Mouse (Mus musculus) stomach, embryonic 16.5 days (tissue): ENCODE measurements around the gene Npw. TPM values are rescaled to one million over a fixed set of nuclear protein-coding genes. Genes with fewer than 3 reads are reported as not detected.
A peak's percentile ranks its signal among the peaks of the same experiment; 100 is the strongest.

Experiments
- ATAC-seq: fragments of 200-750 bp; cut with Nextera tagmentation; 2 replicates; pipeline ENCODE4 v1.8.0; 2017; ENCODE audit warnings: moderate number of reproducible peaks, moderate TSS enrichment; ENCODE audit not compliant: insufficient read depth, low FRiP score
- H3K27ac ChIP-seq: fragments of 300-500 bp; sonication (generic); 2 replicates; pipeline ENCODE4 v1.5.1; 2014; ENCODE audit warnings: low read length
- H3K27me3 ChIP-seq: fragments of 300-500 bp; sonication (generic); 2 replicates; pipeline ENCODE4 v1.6.1; 2014; ENCODE audit warnings: low read length, control low read depth, mixed read lengths; ENCODE audit not compliant: control insufficient read depth, insufficient read depth
- H3K36me3 ChIP-seq: fragments of 300-500 bp; sonication (generic); 2 replicates; pipeline ENCODE4 v1.6.1; 2014; ENCODE audit warnings: low read length; ENCODE audit not compliant: control insufficient read depth, insufficient read depth
- H3K4me1 ChIP-seq: fragments of 300-500 bp; sonication (generic); 2 replicates; pipeline ENCODE4 v1.6.1; 2014; ENCODE audit warnings: low read length, control low read depth, mixed read lengths; ENCODE audit not compliant: control insufficient read depth, insufficient read depth
- H3K4me2 ChIP-seq: fragments of 300-500 bp; sonication (generic); 2 replicates; pipeline ENCODE4 v1.6.1; 2014; ENCODE audit warnings: low read depth, low read length, mixed read lengths
- H3K4me3 ChIP-seq: fragments of 300-500 bp; sonication (generic); replicated peaks from 2 replicates; pipeline ENCODE4 v1.5.1; 2014; ENCODE audit warnings: mild to moderate bottlenecking, low read length
- H3K9ac ChIP-seq: fragments of 300-500 bp; sonication (generic); 2 replicates; pipeline ENCODE4 v1.6.1; 2014; ENCODE audit warnings: low read length
- H3K9me3 ChIP-seq: fragments of 300-500 bp; sonication (generic); replicated peaks from 2 replicates; pipeline ENCODE4 v1.6.1; 2016; ENCODE audit warnings: low read length, control low read depth; ENCODE audit not compliant: control insufficient read depth
- WGBS: fragments of 180-500 bp; shearing (Covaris S2); extraction: QIAGEN DNeasy Blood & Tissue Kit; methylation state at CpG from one replicate; pipeline ENCODE4 v1.1.7; 2014; 5-methylcytosine and 5-hydroxymethylcytosine counted together
- polyA plus RNA-seq: library from polyadenylated mRNA; unstranded; fragments of >200 nt; fragmentation: Nextera tagmentation; extraction: Ambion mirVana; gene quantifications from 2 replicates; pipeline ENCODE4 v1.2.1, GENCODE M21; 2015

Npw gene
- polyA plus RNA-seq, result 0.37 and 0.39 TPM in 2 replicates

GRCm38 (mm10) chr17:24658017-24658758 lies at the start of gene Npw:
Gene Npw, minus strand, starts transcription at chr17:24658457.
- Histone ChIP-seq H3K9ac (peak within 1 kb of the TSS; percentile 67), H3K27me3 (peaks cover 30% of the 10 kb centered on the region), H3K27ac (no peak within 1 kb of the TSS), H3K4me1 (peaks cover 10% of the 10 kb centered on the region), H3K4me2 (peak within 1 kb of the TSS; percentile 83), H3K4me3 (peak within 1 kb of the TSS; percentile 46), H3K9me3 (no peaks in the 10 kb centered on the region), H3K36me3 (no peaks in the 10 kb centered on the region)
- peak; percentile 61; the same call in 1 of the 2 replicates for ATAC-seq
- WGBS, result 2% methylated on average over 47 of the region's 47 CpGs

- peak overlapping the region; percentile 78 for H3K4me3 ChIP-seq
- peak overlapping the region; percentile 81 for H3K9ac ChIP-seq
- peak; percentile 11; the same call in 1 of the 2 replicates for ATAC-seq
- H3K36me3 ChIP-seq, result peaks cover 11% of the 10 kb centered on the region; the same call in 1 of the 2 replicates
- WGBS, result 4% methylated on average over 24 of the region's 24 CpGs
- peak overlapping the region; percentile 78; the same call in 1 of the 2 replicates for H3K27ac ChIP-seq
- H3K4me2 ChIP-seq, result peak overlapping the region; percentile 56
- H3K9me3 ChIP-seq, result no peaks in the 10 kb centered on the region
- peaks cover 16% of the 10 kb centered on the region; the same call in 1 of the 2 replicates for H3K4me1 ChIP-seq
- no peaks in the 10 kb centered on the region for H3K27me3 ChIP-seq
Observed at GRCm38 (mm10) chr17:24707801-24708425, 49.7 kb upstream of the Npw start.

- Histone ChIP-seq H3K27me3 (no peaks in the 10 kb centered on the region), H3K36me3 (peaks cover 18% of the 10 kb centered on the region; the same call in 1 of the 2 replicates), H3K4me2 (peak within 1 kb of the TSS; percentile 56), H3K27ac (peak within 1 kb of the TSS; percentile 78), H3K4me3 (peak within 1 kb of the TSS; percentile 78), H3K9me3 (no peaks in the 10 kb centered on the region), H3K9ac (peak within 1 kb of the TSS; percentile 81), H3K4me1 (peaks cover 16% of the 10 kb centered on the region; the same call in 1 of the 2 replicates)
- 3% methylated on average over 32 of the region's 32 CpGs for WGBS
- peak; percentile 87 for ATAC-seq
Observed at GRCm38 (mm10) chr17:24706982-24707800, 48.9 kb upstream of the Npw start, which contains the start of gene Tbl3. Gene Tbl3, minus strand, starts transcription at chr17:24707660.

GRCm38 (mm10) chr17:24705821-24706220 lies 47.6 kb upstream of the Npw start:
- Histone ChIP-seq H3K9me3 (no peaks in the 10 kb centered on the region), H3K4me1 (peaks cover 16% of the 10 kb centered on the region; the same call in 1 of the 2 replicates), H3K9ac (no peak overlapping the region), H3K4me3 (no peak overlapping the region), H3K27ac (no peak overlapping the region), H3K27me3 (no peaks in the 10 kb centered on the region), H3K4me2 (no peak overlapping the region), H3K36me3 (peaks cover 23% of the 10 kb centered on the region)
- no peak for ATAC-seq
- WGBS, result 95% methylated on average over 3 of the region's 3 CpGs

DNA sequence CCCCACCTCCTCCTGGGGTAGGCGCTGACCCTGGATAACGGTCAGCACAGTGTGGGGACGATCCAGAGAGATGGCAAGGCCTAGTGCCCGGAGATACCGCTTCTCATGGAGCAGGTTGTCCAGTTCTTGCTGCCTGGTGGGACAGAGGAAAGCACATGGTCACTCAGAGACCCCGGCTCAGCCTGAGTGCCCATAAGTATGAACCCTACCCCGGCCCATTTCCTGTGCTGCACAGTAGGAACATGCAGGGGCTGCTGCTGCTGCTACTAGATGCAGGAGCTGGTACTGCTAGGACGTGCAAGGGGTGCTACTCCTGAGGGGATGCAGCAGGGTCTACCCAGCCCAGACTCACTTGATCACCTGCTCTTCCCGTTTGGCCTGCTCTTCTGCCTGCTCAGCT lies 43.0 kb upstream of the Npw start:
- H3K9ac ChIP-seq, result no peak overlapping the region

GRCm38 (mm10) chr17:24699473-24699872 lies 41.2 kb upstream of the Npw start:
- Histone ChIP-seq H3K27me3 (no peaks in the 10 kb centered on the region), H3K27ac (no peak overlapping the region), H3K9me3 (no peaks in the 10 kb centered on the region), H3K4me1 (peaks cover 24% of the 10 kb centered on the region), H3K36me3 (peaks cover 21% of the 10 kb centered on the region), H3K9ac (peak overlapping the region; percentile 1; the same call in 1 of the 2 replicates), H3K4me2 (no peak overlapping the region), H3K4me3 (no peak overlapping the region)
- 75% methylated on average over 2 of the region's 2 CpGs for WGBS
- ATAC-seq, result no peak

More for the DNA sequence above, 43.0 kb upstream of the Npw start:
- Histone ChIP-seq H3K36me3 (peaks cover 23% of the 10 kb centered on the region), H3K4me2 (no peak overlapping the region), H3K27ac (no peak overlapping the region), H3K9me3 (no peaks in the 10 kb centered on the region), H3K4me3 (no peak overlapping the region), H3K27me3 (no peaks in the 10 kb centered on the region), H3K4me1 (peaks cover 22% of the 10 kb centered on the region)
- ATAC-seq, result no peak
- WGBS, result 93% methylated on average over 9 of the region's 9 CpGs

DNA sequence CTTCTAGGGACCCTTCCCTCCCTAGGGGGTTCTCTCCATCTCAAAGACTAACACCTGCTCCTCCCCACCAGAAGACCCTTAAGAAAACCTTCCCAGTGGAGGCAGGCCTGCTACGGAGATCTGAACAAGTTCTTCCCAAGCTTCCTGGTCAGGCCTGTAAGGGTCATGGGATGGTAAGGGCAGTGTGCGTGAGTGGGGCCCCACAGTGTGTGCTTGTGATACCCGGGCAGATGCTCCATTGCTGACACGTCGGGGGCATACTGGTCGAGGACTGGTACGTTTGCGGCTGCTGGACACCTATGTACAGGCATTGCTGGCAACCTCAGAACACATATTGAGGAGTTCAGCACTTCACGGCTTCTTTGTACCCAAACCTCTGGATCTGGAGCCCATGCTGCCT lies 40.5 kb upstream of the Npw start:
- Histone ChIP-seq H3K9me3 (no peaks in the 10 kb centered on the region), H3K4me1 (peaks cover 24% of the 10 kb centered on the region), H3K9ac (no peak overlapping the region; the same call in 1 of the 2 replicates), H3K4me2 (0 out of 2 replicates have a peak overlapping the region, but pooled peaks have one; percentile 15), H3K4me3 (no peak overlapping the region), H3K36me3 (peaks cover 15% of the 10 kb centered on the region), H3K27ac (peak overlapping the region; percentile 64; the same call in 1 of the 2 replicates), H3K27me3 (no peaks in the 10 kb centered on the region)
- ATAC-seq, result no peak
- 66% methylated on average over 9 of the region's 9 CpGs for whole genome bisulfite sequencing

DNA sequence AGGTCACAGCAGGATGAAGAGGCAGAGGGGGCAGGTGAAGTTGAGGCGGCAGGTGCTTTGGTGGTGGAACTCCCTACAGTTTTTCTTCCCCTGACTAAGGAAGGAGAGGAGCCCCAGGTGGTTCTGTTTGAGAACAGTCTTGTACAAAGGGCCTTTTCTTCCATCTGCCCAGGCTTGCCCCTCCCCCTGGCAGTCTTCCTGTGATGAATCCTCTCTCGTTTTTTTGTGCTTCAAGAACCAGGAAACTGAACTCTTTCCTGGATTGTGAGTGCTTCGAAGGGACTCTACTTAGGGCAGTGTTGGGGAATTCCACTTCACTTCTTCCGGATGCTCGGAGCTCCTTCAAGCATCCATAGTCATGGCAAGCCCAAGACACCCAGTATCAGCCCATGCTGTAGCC lies 39.7 kb upstream of the Npw start:
- Histone ChIP-seq H3K9me3 (no peaks in the 10 kb centered on the region), H3K27me3 (no peaks in the 10 kb centered on the region), H3K36me3 (peaks cover 13% of the 10 kb centered on the region), H3K4me1 (peaks cover 24% of the 10 kb centered on the region), H3K4me2 (0 out of 2 replicates have a peak overlapping the region, but pooled peaks have one; percentile 15), H3K4me3 (no peak overlapping the region), H3K9ac (peak overlapping the region; percentile 35), H3K27ac (peak overlapping the region; percentile 64)
- 27% methylated on average over 5 of the region's 5 CpGs for WGBS
- no peak for ATAC-seq
